Comparison of ENCODE assay signal across 25 mouse cellular contexts in genomic region chr13:94295922-94296321, GRCm38 (mm10). TPM values are rescaled to one million over a fixed set of nuclear protein-coding genes. Genes with fewer than 3 reads are reported as not detected.
DNase-seq lines count a peak whose midpoint lies in the region; ATAC-seq and TF ChIP-seq lines count a peak whose summit lies in the region.
"Had no signal": no experiment of that assay in that cellular context is flagged by ENCODE, and none has a peak within 500 bp of the region (broad histone marks: within the 10 kb centered on the region; RNA-seq: fewer than 3 reads in every experiment).

No protein-coding gene starts in this region.

- ATAC-seq in megakaryocyte, adult 5-6 weeks (ENCODE audit: poor library complexity, severe bottlenecking): peak; percentile 82
- ATAC-seq: forebrain, embryonic 13.5 days; Patski had no signal

- DNase-seq in layer of hippocampus, adult 9-11 months: peak; percentile 40
- no peak for DNase-seq in layer of hippocampus, adult 11-12 months (ENCODE audit: low spot score)
- DNase-seq in testis, postnatal 10 days (ENCODE audit: low spot score): no peak
- DNase-seq in adrenal gland, adult 2 months: no peak
- DNase-seq in retina, embryonic 14.5 days (ENCODE audit: low spot score): no peak
- DNase-seq: cerebellum, adult 8-10 months; cerebellum, postnatal 36 days; gastrocnemius, adult 2 months; kidney, adult 11 months; kidney, postnatal 4 days; left cerebral cortex, postnatal 4 days; lung, adult 18-20 months; thymus, postnatal 14 days had no signal

- no peaks in the 10 kb centered on the region for H3K36me3 ChIP-seq in testis, adult 2 months (ENCODE audit: control insufficient read depth, insufficient read depth, low read length)
- H3K36me3 ChIP-seq: G1E; heart, embryonic 12.5 days; hindbrain, embryonic 12.5 days; kidney, embryonic 15.5 days; limb, embryonic 15.5 days; midbrain, embryonic 12.5 days; neural tube, embryonic 12.5 days had no signal

- TF ChIP-seq CTCF in testis, adult 2 months (IDR thresholded peaks at IDR 0.05; ENCODE audit: control insufficient read depth, insufficient read depth, insufficient replicate concordance, low read depth, low read length): no peak

- H3K4me1 ChIP-seq in testis, adult 2 months (ENCODE audit: control insufficient read depth, insufficient read depth, low read length): peaks cover 2% of the 10 kb centered on the region; the same call in 1 of the 2 replicates
- H3K4me1 ChIP-seq: forebrain, embryonic 13.5 days; heart, embryonic 12.5 days; hindbrain, embryonic 12.5 days; kidney, embryonic 15.5 days; limb, embryonic 15.5 days; midbrain, embryonic 12.5 days; neural tube, embryonic 12.5 days had no signal

- H3K4me3 ChIP-seq in testis, adult 2 months (ENCODE audit: control insufficient read depth, low read depth, low read length): peak overlapping the region; percentile 28
- H3K4me3 ChIP-seq: forebrain, embryonic 13.5 days; gastrocnemius, adult 2 months; heart, embryonic 12.5 days; hindbrain, embryonic 12.5 days; kidney, embryonic 15.5 days; limb, embryonic 15.5 days; midbrain, embryonic 12.5 days; neural tube, embryonic 12.5 days had no signal

- no peak overlapping the region for H3K27ac ChIP-seq in testis, adult 2 months (ENCODE audit: control insufficient read depth, insufficient read depth, low read depth, low read length)
- H3K27ac ChIP-seq: forebrain, embryonic 13.5 days; gastrocnemius, adult 2 months; hindbrain, embryonic 12.5 days; kidney, embryonic 15.5 days; limb, embryonic 15.5 days; midbrain, embryonic 12.5 days; neural tube, embryonic 12.5 days; stomach, postnatal 0 days had no signal

- no peak for TF ChIP-seq POLR2A in testis, adult 2 months (IDR thresholded peaks at IDR 0.05; ENCODE audit: control insufficient read depth, low read depth, low read length)

- H3K27me3 ChIP-seq in testis, adult 2 months (ENCODE audit: control insufficient read depth, insufficient read depth, low read length): no peaks in the 10 kb centered on the region
- H3K27me3 ChIP-seq: forebrain, embryonic 13.5 days; heart, embryonic 12.5 days; hindbrain, embryonic 12.5 days; kidney, embryonic 15.5 days; limb, embryonic 15.5 days; midbrain, embryonic 12.5 days; neural tube, embryonic 12.5 days had no signal

RNA-seq across cellular contexts. Expression of gene Scamp1, which starts 10.3 kb away (rescaled TPM):
- 178 and 229 TPM in 2 replicates for polyA plus RNA-seq in testis, adult 2 months (2012; rRNA removed)
- 14.0 and 14.4 TPM in 2 replicates for total RNA-seq in megakaryocyte, adult 5-6 weeks (2015)
- total RNA-seq in megakaryocyte, adult 5-6 weeks (2017): 6.8 and 7.3 TPM in 2 replicates
- total RNA-seq in adrenal gland, adult 2 months (2021): 10 to 100 TPM; 59.4 to 75.8 TPM
- 15.0 and 18.2 TPM in 2 replicates for polyA plus RNA-seq in adrenal gland, adult 2 months (2012; rRNA removed)
- polyA plus RNA-seq: G1E had no signal
